Mouse (Mus musculus) CH12.LX (cell line): ENCODE data around the gene Chpt1. TPM values are rescaled to one million over a fixed set of nuclear protein-coding genes. Genes with fewer than 3 reads are reported as not detected.

Experiments used
- DNase-seq: peaks from one replicate; pipeline ENCODE4 v3.0.0-alpha.2; 2013; ENCODE audit errors: extremely low read depth
- H3K27ac ChIP-seq: 2 replicates; pipeline ENCODE4 v1.5.1; 2012; ENCODE audit warnings: low read depth, mild to moderate bottlenecking, control low read depth, moderate library complexity; ENCODE audit not compliant: insufficient read depth
- H3K27me3 ChIP-seq: replicated peaks from 2 replicates; pipeline ENCODE3; 2012; ENCODE audit warnings: inconsistent platforms
- H3K36me3 ChIP-seq, 2 experiments: replicated peaks in 1 of 2; 2 replicates each; pipeline versions ENCODE3 to v1.6.1; 2012; ENCODE audit warnings: inconsistent platforms in 1 of 2, low read length in 1 of 2, mild to moderate bottlenecking in 1 of 2, mixed read lengths in 1 of 2, moderate library complexity in 1 of 2; ENCODE audit not compliant: control insufficient read depth in 1 of 2, insufficient read depth in 1 of 2
- H3K4me1 ChIP-seq, 2 experiments: 2 replicates each; pipeline ENCODE4 v1.6.1; 2012; ENCODE audit warnings: inconsistent platforms in 1 of 2, moderate library complexity in 1 of 2; ENCODE audit not compliant: insufficient read depth in 2 of 2, control insufficient read depth in 1 of 2
- H3K4me2 ChIP-seq: 2 replicates; pipeline ENCODE4 v1.6.1; 2012; ENCODE audit warnings: low read depth, mild to moderate bottlenecking, control low read depth; ENCODE audit not compliant: poor library complexity, insufficient read depth, severe bottlenecking
- H3K4me3 ChIP-seq, 3 experiments: fragments of 150-350 bp in 1 of 3; sonication (generic) in 1 of 3; replicated peaks in 1 of 3; 2 replicates each; pipeline versions ENCODE3 to v1.5.1; 2011 to 2012; ENCODE audit warnings: low read depth in 2 of 3, low read length in 2 of 3, mild to moderate bottlenecking in 2 of 3, moderate library complexity in 2 of 3, control low read depth in 1 of 3, improper control_type of control experiment in 1 of 3, inconsistent platforms in 1 of 3, mixed read lengths in 1 of 3; ENCODE audit not compliant: poor library complexity in 1 of 3
- H3K79me2 ChIP-seq: replicated peaks from 2 replicates; pipeline ENCODE4 v1.6.1; 2012; ENCODE audit warnings: mild to moderate bottlenecking, moderate library complexity; ENCODE audit not compliant: control insufficient read depth, poor library complexity, insufficient read depth, severe bottlenecking; ENCODE audit errors: extremely low read depth
- H3K9ac ChIP-seq: 2 replicates; pipeline ENCODE4 v1.6.1; 2012; ENCODE audit warnings: low read depth, mild to moderate bottlenecking, control low read depth, moderate library complexity; ENCODE audit not compliant: insufficient read depth
- H3K9me3 ChIP-seq: replicated peaks from 2 replicates; pipeline ENCODE3; 2012; ENCODE audit warnings: low read length, inconsistent platforms, mixed read lengths
- BHLHE40 ChIP-seq: IDR thresholded peaks from 2 replicates; pipeline ENCODE4 v1.6.1; 2011; ENCODE audit warnings: mild to moderate bottlenecking, low read depth, low read length, improper control_type of control experiment
- CHD1 ChIP-seq: IDR thresholded peaks from 2 replicates; pipeline ENCODE4 v1.6.1; 2012; ENCODE audit warnings: low read depth, low read length, improper control_type of control experiment, inconsistent platforms
- CHD2 ChIP-seq: IDR thresholded peaks from 2 replicates; pipeline ENCODE4 v1.6.1; 2011; ENCODE audit warnings: low read length, improper control_type of control experiment
- CTCF ChIP-seq, 2 experiments: IDR thresholded peaks in 1 of 2; conservative IDR thresholded peaks in 1 of 2; 2 replicates each; pipeline ENCODE4 v1.5.1; 2011 to 2012; ENCODE audit warnings: low read depth in 2 of 2, low read length in 2 of 2, improper control_type of control experiment in 1 of 2, inconsistent platforms in 1 of 2, mild to moderate bottlenecking in 1 of 2, moderate library complexity in 1 of 2
- ELF1 ChIP-seq: IDR thresholded peaks from 2 replicates; pipeline ENCODE4 v1.6.1; 2014; ENCODE audit warnings: low read depth, mild to moderate bottlenecking, inconsistent platforms, low read length, improper control_type of control experiment
- EP300 ChIP-seq: IDR thresholded peaks from 2 replicates; pipeline ENCODE4 v1.6.1; 2011; ENCODE audit warnings: low read length, improper control_type of control experiment
- ETS1 ChIP-seq: conservative IDR thresholded peaks from 2 replicates; pipeline ENCODE4 v1.6.1; 2012; ENCODE audit warnings: low read depth, mild to moderate bottlenecking, inconsistent platforms, low read length, improper control_type of control experiment, moderate library complexity
- GABPA ChIP-seq: IDR thresholded peaks from 2 replicates; pipeline ENCODE4 v1.6.1; 2012; ENCODE audit warnings: low read depth, low read length, improper control_type of control experiment, inconsistent platforms; ENCODE audit not compliant: insufficient replicate concordance
- HCFC1 ChIP-seq: IDR thresholded peaks from 2 replicates; pipeline ENCODE4 v1.6.1; 2012; ENCODE audit warnings: low read depth, mild to moderate bottlenecking, inconsistent platforms, low read length, improper control_type of control experiment
- IRF4 ChIP-seq: IDR thresholded peaks from 2 replicates; pipeline ENCODE4 v1.6.1; 2014; ENCODE audit warnings: low read depth, mild to moderate bottlenecking, inconsistent platforms, low read length, improper control_type of control experiment
- JUN ChIP-seq: IDR thresholded peaks from 2 replicates; pipeline ENCODE4 v1.6.1; 2011; ENCODE audit warnings: low read depth, mild to moderate bottlenecking, low read length, improper control_type of control experiment, moderate library complexity; ENCODE audit not compliant: insufficient read depth
- JUND ChIP-seq: conservative IDR thresholded peaks from 2 replicates; pipeline ENCODE4 v1.6.1; 2011; ENCODE audit warnings: low read depth, low read length, improper control_type of control experiment
- KAT2A ChIP-seq: IDR thresholded peaks from 2 replicates; pipeline ENCODE4 v1.6.1; 2012; ENCODE audit warnings: low read length, improper control_type of control experiment, inconsistent platforms; ENCODE audit not compliant: insufficient replicate concordance
- MAFK ChIP-seq: IDR thresholded peaks from 2 replicates; pipeline ENCODE4 v1.6.1; 2011; ENCODE audit warnings: low read length, improper control_type of control experiment; ENCODE audit not compliant: insufficient replicate concordance
- MAX ChIP-seq: IDR thresholded peaks from 2 replicates; pipeline ENCODE4 v1.6.1; 2011; ENCODE audit warnings: low read length, improper control_type of control experiment
- MEF2A ChIP-seq: IDR thresholded peaks from 2 replicates; pipeline ENCODE4 v1.6.1; 2014; ENCODE audit warnings: low read depth, mild to moderate bottlenecking, inconsistent platforms, low read length, improper control_type of control experiment, borderline replicate concordance
- MXI1 ChIP-seq: IDR thresholded peaks from 2 replicates; pipeline ENCODE4 v1.6.1; 2011; ENCODE audit warnings: mild to moderate bottlenecking, low read depth, low read length, improper control_type of control experiment
- MYC ChIP-seq: IDR thresholded peaks from 2 replicates; pipeline ENCODE4 v1.6.1; 2011; ENCODE audit warnings: low read depth, mild to moderate bottlenecking, improper control_type of control experiment, low read length
- NRF1 ChIP-seq: IDR thresholded peaks from 2 replicates; pipeline ENCODE4 v1.6.1; 2014; ENCODE audit warnings: low read depth, mild to moderate bottlenecking, inconsistent platforms, low read length, improper control_type of control experiment, moderate library complexity
- POLR2A ChIP-seq: IDR thresholded peaks from 2 replicates; pipeline ENCODE4 v1.6.1; 2011; ENCODE audit warnings: low read depth, mild to moderate bottlenecking, improper control_type of control experiment, low read length
- RAD21 ChIP-seq: IDR thresholded peaks from 2 replicates; pipeline ENCODE4 v1.6.1; 2011; ENCODE audit warnings: low read depth, mild to moderate bottlenecking, low read length, improper control_type of control experiment, moderate library complexity
- RCOR1 ChIP-seq: conservative IDR thresholded peaks from 2 replicates; pipeline ENCODE4 v1.6.1; 2012; ENCODE audit warnings: low read depth, mild to moderate bottlenecking, inconsistent platforms, low read length, improper control_type of control experiment
- SIN3A ChIP-seq: IDR thresholded peaks from 2 replicates; pipeline ENCODE4 v1.6.1; 2012; ENCODE audit warnings: low read length, improper control_type of control experiment, inconsistent platforms
- SMC3 ChIP-seq: IDR thresholded peaks from 2 replicates; pipeline ENCODE4 v1.6.1; 2011; ENCODE audit warnings: low read depth, low read length, improper control_type of control experiment
- UBTF ChIP-seq: IDR thresholded peaks from 2 replicates; pipeline ENCODE4 v1.6.1; 2012; ENCODE audit warnings: low read depth, mild to moderate bottlenecking, inconsistent platforms, low read length, improper control_type of control experiment, moderate library complexity
- USF1 ChIP-seq: IDR thresholded peaks from 2 replicates; pipeline ENCODE4 v1.6.1; 2014; ENCODE audit warnings: low read depth, mild to moderate bottlenecking, inconsistent platforms, low read length, improper control_type of control experiment
- ZC3H11A ChIP-seq: IDR thresholded peaks from 2 replicates; pipeline ENCODE4 v1.6.1; 2012; ENCODE audit warnings: low read depth, mild to moderate bottlenecking, inconsistent platforms, low read length, improper control_type of control experiment
- ZKSCAN1 ChIP-seq: IDR thresholded peaks from 2 replicates; pipeline ENCODE4 v1.6.1; 2012; ENCODE audit warnings: low read depth, inconsistent platforms, low read length, improper control_type of control experiment, borderline replicate concordance
- ZMIZ1 ChIP-seq: IDR thresholded peaks from 2 replicates; pipeline ENCODE4 v1.6.1; 2012; ENCODE audit warnings: low read depth, mild to moderate bottlenecking, inconsistent platforms, low read length, improper control_type of control experiment
- ZNF384 ChIP-seq: IDR thresholded peaks from 2 replicates; pipeline ENCODE4 v1.6.1; 2012; ENCODE audit warnings: low read depth, low read length, improper control_type of control experiment, inconsistent platforms
- dilution Hi-C: fragments of 300-500 bp; cut with MboI; formaldehyde crosslinking; loops from 2 replicates; pipeline ENCODE4 v1.14.3; 2020; ENCODE audit warnings: low sequenced_read_pairs; ENCODE audit not compliant: extremely low pct_unique_long_range_greater_than_20kb, extremely low pct_ligation_motif_present
- in situ Hi-C: fragments of 300-500 bp; cut with MboI; formaldehyde crosslinking; loops from 3 replicates; pipeline ENCODE4 v1.14.3; 2019; ENCODE audit warnings: low sequenced_read_pairs, low pct_ligation_motif_present, low pct_unique_long_range_greater_than_20kb, mixed read lengths
- polyA plus RNA-seq: library from polyadenylated mRNA; unstranded; fragments of >175 nt; gene quantifications from 2 replicates; pipeline ENCODE4 v1.2.1, GENCODE M21; 2012; ENCODE audit warnings: low read depth; ENCODE audit not compliant: insufficient read length
- total RNA-seq, 2 experiments: library from RNA; depleted of rRNA; stranded (reverse); fragments of 300-350 nt in 1 of 2; fragments of >200 nt in 1 of 2; gene quantifications; 2 replicates each; pipeline ENCODE4 v1.2.3; 2012 to 2014

Gene Chpt1
- total and polyA plus RNA-seq, 3 experiments, result 8.1 to 10.1 (median 8.1) TPM

- dilution Hi-C loops, result no loop called here
- H3K9ac ChIP-seq, result peak overlapping the region; percentile 6
- DNase-seq, result no peak
- H3K4me1 ChIP-seq, result peaks cover 17 to 74% of the 10 kb centered on the region in 2 experiments
- H3K27me3 ChIP-seq, result no peaks in the 10 kb centered on the region
- H3K79me2 ChIP-seq, result peaks cover 8% of the 10 kb centered on the region; the same call in 1 of the 2 replicates
- H3K4me3 ChIP-seq, result no peak overlapping the region
- no peaks in the 10 kb centered on the region for H3K9me3 ChIP-seq
- peaks cover 3 to 23% of the 10 kb centered on the region in 2 experiments for H3K36me3 ChIP-seq
- TF ChIP-seq ZKSCAN1 (no peak), POLR2A (no peak), SMC3 (no peak), MAFK (no peak), JUND (0 out of 2 replicates have a peak, but pooled peaks have one; percentile 48), MYC (no peak), ELF1 (no peak), CHD1 (no peak), HCFC1 (no peak), CTCF (conservative IDR thresholded peaks at IDR 0.05 in 1 of 2, IDR thresholded peaks at IDR 0.05 in 1 of 2; ENCODE audit: low read depth in 2 of 2, low read length in 2 of 2) (no peak), RAD21 (no peak), SIN3A (no peak), MEF2A (peak; percentile 89), JUN (peak; percentile 36), IRF4 (peak; percentile 65), ZMIZ1 (no peak), BHLHE40 (no peak), CHD2 (no peak), MXI1 (no peak), ZC3H11A (no peak), ZNF384 (no peak), KAT2A (no peak), ETS1 (peak; percentile 68), MAX (no peak), EP300 (0 out of 2 replicates have a peak, but pooled peaks have one; percentile 6), NRF1 (no peak), USF1 (no peak), GABPA (no peak), RCOR1 (no peak), UBTF (no peak)
- TF ChIP-seq, all 38 proteins: peak for 6
- in situ Hi-C loops, result no loop called here
- Histone ChIP-seq H3K27ac (peak overlapping the region; percentile 39), H3K4me2 (peak overlapping the region; percentile 79)
Measured at GRCm38 (mm10) chr10:88407875-88408631, 95.8 kb downstream of the Chpt1 start.
